Mouse (Mus musculus) cerebellum, postnatal 4 days (tissue): ENCODE data around the gene Kcnc1.

ENCODE experiments used
- DNase-seq, 2 experiments: peaks; one replicate each; pipeline ENCODE4 v3.0.0; 2022; ENCODE audit warnings: low spot score in 2 of 2, mixed read lengths in 1 of 2

The Kcnc1 gene

DNA sequence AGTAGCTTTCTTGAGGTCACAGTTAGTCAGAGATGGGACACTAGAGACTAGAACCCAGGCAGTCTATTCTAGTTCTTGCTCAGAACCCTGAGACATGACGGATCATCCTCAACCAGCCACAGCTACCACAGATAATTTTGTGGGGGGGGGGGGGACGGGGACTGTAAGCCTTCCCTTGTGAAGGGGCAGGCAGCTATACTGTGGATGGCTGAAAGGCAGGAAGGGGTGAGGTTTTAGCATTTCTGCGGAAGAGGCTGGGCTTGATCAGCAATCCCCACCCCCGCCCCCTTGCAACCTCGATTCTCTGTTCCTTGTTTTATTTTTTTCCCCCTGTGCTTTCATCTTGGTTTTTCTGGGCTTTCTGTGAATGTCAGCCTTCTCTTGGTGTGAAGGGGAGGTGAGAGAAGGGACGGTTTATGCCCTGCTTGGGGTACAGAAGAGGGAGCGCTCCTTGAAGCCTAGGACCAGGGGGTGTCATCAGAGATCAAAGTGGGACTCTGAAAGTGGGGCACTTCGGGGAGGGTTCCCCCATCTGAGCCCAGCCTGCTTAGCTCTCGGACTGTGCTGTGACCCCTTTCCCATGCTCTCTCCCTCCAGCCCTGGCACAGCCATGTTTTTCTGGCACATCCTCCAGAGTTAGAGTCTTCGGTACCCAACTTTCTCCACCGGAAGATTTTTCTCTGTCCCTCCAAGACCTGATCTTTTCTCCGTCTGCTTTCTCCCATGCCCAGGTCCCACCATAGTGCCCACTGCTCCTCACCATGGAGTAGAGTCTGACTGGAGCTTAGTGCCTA is 2.4 kb upstream of the Kcnc1 start:
- DNase-seq = no peak

DNA sequence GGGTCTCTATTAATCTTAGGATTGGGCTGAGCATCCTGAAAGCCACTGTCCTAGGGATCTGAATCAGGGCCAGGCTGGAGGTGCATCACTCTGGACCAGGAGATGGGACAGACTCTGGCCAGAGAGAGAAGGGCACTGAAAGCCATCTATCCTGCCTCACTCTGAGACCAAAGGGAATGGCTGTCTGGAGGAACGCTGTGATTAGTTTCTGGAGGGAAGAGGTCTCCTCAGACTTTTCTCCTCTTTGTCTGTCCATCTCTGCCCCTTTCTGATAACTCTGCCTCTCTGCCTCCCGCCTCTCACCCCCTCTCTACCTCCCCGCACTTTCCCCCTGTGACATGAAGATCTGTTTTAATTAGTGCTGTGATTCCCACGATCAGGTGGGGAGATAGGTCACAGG is 1.4 kb upstream of the Kcnc1 start:
- no peak for DNase-seq

DNA sequence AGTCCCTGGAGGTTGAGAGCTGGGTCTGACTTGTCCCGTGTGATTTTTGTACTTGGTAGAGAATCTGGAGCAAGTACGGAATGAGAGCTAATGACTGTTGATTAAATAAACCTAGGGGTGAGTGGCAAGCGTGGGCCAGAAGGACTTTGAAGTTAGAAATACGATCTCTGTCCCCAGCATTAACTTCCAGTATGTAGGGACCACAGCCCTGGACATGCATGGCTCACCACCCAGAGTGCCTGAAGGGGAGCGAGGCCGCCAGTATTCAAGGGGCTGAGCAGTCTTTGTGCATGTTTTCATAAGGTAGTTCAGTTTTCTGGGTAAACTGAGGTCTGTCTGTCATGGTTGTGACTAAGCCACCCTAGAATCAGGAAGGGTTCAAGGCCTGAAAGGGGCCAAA is 726 bp upstream of the Kcnc1 start:
- DNase-seq = no peak

DNA sequence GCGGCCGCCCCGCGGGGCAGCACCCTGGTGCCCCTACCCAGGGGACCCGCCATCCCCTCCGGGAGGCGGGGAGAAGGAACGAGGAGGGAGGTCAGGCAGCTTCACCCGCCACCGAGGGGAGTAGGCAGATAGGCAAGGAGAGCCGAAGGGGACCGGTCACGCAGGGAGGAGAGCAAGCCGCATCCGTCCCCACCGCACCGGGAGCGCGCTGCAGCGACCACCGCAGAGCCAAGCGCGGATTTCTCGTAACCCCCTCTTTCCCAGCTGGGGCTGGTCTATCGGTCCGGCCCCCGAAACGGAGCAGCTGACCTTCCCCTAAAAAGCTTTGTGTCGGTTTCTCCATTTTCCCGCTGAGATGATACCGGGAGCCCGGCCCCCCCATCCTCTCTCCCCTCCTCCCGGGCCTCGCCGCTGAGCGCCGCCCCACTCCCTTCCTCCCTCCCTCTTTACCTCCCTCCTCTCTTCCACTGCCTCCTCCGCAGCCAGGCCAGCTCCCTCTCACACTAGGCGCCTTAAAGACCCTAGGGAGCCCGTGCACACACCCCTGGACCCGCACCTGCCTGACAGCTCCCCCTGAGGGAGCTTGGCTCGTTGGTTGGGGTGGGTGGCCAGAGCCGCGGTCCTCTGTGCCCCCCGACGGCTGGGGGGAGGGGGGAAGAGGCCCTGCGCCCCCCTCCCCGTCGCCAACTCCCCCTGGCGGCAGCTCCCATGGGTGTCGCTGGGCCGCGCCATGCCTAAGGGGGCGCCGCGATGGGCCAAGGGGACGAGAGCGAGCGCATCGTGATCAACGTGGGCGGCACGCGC is 833 bp downstream of the Kcnc1 start:
- DNase-seq = peak in 1 of 2 experiments; percentile 61

DNA sequence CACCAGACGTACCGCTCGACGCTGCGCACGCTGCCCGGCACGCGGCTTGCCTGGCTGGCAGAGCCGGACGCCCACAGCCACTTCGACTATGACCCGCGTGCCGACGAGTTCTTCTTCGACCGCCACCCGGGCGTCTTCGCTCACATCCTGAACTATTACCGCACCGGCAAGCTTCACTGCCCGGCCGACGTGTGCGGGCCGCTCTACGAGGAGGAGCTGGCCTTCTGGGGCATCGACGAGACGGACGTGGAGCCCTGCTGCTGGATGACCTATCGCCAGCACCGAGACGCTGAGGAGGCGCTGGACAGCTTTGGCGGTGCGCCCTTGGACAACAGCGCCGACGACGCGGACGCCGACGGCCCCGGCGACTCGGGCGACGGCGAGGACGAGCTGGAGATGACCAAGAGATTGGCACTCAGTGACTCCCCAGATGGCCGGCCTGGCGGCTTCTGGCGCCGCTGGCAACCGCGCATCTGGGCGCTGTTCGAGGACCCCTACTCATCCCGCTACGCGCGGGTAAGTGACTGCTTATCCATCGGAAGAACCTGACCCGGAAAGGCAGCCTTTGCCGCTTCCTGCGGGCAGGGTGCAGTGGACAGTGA is 1.5 kb downstream of the Kcnc1 start:
- peak in 1 of 2 experiments; percentile 46 for DNase-seq

DNA sequence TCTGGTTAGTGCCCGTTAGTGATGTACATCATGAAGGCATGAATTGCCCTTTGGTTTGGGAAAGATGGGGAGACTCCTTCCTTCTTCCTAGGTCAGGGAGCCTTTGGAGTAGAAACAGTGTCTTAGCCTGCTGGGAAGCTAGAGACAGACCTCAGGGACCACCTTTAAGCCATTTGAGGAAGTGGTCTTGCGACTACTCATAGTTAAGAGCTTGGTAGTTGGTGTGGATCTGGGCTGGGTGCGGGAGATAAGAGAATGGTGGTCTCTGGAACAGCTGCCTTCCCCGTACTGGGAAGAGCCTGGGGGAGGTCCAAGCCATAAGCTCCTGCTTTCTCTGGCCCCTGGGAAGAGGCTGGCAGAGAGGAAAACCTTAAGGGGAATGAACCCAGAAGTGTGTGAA is 2.3 kb downstream of the Kcnc1 start:
- no peak for DNase-seq

DNA sequence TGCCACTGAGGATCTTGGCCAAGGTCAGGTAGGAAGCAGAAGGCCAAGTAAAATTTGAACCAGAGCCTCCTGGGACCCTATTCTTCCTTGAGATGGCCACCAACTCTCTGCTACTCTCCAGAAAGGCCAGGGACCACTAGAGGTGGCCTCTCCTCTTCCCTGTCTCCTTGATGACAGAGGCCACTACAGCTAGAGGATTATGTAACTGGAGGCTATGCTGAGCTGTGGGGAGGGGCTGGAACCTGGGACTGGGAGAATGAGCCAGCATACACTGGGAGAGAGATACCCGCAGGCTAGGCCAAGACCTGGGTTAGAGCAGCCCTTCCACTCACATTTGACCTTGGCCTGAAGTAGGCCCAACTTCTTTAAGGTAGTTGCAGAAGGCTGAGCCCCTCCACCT is 3.4 kb downstream of the Kcnc1 start:
- no peak for DNase-seq

DNA sequence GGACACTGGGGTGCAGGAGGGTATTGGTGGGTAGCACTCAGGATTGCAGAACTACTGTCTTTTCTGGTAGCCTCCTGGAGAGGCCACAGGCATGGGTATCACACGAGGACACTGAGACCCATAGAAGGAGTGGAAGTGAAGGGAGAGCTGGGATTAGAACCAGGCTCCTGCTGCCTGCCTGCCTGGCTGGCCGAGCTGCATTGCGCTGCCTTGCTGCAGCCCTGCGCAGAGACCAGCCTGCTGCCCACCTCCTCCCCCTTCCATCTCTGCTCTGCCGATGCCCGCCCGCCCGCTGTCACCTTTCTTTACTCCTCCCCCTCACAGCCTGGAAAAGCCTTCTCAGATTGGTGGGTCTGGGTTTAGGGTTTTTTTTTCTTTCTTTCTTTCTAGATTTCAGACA is 4.0 kb downstream of the Kcnc1 start:
- DNase-seq = no peak

DNA sequence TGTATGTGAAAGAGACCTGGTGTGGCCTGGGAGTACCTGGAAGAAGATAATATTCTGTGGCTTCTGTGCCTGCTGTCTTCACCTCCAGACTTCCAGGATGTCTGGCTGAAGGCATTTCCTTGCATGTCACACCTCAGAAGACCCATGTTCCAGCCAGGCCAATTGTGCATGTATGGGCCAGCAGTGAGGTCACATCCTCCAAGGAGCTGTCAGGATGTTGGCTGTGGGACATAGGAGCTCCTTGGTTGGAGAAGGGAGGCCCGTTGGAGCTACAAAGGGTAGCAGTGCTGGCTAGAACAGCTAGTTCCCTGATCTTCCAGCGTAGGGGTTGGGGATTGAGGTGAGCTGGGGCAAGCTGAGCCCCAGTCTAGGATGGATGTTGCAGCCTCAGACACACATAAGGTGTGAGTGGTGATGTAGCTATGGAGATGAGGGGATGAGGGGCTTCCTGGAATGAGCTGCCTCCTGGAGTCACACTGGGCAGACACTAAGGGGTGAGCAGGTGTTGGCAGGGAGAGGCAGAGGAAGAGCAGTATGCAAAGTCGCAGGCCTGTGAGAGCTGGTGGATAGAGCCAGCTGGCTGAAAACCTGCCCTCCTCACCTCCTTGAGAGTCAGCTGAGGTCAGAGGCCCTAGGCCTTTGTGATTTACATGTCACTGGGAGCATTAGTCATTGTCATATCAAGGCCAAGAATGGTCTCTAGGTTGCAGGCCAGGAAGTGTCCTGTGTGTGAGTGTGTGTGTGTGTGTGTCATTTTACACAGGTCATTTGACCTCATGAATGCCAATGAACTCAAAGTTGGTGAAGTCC is 5.3 kb downstream of the Kcnc1 start:
- no peak for DNase-seq

DNA sequence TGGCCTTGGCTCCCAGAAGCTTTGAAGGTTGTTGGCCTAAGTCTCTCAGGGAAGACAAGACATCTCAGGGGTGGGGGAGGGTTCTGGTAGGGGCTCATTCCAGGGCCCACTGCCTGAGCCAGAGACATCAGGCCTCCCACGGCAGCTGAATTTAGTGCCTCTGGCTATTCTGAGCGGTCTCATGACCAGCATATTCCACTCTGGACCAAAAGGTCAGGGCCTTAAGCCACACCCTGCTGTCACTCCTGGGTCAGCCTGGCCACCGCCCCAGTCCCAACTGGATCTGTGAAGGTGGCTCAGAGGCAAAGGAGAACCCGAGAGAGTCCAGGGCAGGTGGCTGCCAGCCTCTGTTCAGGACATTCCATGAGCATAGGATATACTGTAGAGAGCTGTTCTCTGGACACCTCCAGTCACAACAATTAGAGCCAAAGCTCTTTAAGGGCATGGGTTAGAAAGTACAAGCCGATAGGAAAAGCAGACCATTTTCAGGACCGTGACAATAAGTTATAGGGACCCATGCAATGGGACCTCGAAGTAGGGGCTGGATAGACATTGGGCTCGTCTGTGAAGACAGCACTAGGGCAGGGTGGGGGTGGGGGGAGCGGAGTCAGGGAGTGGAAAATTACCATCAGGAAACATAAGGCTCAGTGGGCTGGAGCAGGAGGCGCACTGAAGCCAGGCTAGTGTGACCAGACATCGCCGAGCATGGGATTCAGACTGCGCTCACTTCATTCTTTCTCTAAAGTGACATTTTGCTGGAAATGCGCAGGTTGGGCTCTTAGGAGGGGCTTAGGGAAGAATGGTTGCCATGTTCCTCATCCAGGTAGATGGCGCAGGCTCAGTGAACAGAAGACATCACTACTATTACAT is 7.6 kb downstream of the Kcnc1 start:
- no peak for DNase-seq

DNA sequence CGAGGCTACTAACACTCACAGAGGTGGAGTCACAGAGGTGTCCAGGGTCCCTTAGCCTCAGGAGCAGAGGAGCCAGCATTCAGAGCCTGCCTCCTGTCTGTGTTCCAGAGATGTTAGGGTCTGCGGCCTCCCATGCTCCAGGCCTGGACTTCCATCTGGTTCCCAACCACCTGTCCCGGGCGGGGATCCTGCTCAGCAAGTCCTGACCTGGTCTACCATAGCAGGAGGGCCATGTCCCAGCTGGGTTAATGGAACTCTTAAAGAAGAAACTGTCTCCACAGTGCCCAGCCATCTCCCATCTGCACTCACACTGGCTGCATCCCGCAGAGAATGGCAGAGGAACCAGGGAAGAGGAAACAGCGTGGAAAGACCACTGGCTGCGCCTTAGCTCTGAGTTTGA is 8.5 kb downstream of the Kcnc1 start:
- no peak for DNase-seq

DNA sequence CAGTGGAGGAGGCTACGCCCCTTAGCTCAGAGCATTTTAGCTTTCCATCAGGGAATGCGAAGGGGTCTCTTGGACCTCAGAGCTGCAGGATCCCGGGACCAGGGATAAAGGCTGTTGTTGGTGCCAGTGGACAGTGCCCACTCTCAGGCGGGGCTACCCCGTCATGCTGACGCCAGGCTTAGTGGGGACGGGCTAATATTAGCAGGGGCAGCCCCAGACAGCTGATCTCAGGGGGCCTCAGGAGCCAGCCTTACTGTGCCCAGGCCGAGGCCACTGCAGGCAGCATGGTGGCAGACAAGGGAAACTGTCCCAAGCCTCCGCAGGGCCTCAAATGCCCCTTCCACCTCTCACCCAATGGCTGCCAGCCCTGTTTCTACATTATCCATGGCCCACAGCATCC is 12.3 kb downstream of the Kcnc1 start:
- no peak for DNase-seq

DNA sequence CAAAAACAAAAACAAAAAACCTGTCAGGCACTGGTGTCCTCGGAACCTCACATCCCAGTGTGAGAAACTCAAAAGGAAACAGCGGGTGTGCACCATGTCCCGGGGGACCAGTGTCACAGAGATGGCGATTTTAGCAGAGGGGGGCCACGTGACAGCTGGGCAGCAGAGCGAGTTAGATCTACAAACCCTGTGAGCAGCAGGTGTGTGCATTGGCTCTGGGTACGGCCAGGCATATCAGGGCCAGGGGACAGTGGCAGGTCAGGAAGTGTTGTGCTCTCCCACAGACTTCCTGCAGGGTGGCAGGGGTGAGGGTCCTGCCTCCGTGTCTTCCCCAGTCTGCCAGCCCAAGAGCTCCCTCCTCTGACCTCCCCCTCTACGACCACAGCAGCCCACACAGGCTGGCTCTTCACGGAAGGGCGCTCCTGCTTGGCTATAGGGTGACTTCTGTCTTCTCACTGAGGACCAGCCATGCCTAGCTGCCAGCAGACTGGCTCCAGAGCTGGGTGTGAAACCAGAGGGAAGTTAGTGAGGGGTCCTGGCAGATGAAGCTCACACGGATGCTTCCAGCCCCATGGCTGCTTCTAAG is 13.0 kb downstream of the Kcnc1 start:
- no peak for DNase-seq

DNA sequence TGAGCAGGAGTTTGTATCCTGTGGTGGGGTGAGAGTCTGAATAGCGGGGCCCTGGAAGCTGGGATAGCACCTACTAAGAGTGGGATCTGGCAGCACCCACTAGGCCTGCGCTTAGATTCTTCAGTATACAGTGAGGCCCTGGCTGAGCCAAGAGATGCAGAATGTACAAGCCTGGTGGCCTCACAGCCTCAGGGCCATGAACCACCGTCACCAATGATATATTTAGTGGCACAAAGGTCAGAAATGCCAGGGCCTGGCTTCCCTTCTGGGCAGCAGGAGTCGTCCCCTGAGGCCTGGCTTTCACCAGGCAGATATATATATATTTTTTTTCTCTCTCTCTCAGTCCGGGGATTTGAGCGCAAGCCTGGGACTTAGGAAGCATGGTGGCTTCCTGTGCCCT is 14.4 kb downstream of the Kcnc1 start:
- no peak for DNase-seq

DNA sequence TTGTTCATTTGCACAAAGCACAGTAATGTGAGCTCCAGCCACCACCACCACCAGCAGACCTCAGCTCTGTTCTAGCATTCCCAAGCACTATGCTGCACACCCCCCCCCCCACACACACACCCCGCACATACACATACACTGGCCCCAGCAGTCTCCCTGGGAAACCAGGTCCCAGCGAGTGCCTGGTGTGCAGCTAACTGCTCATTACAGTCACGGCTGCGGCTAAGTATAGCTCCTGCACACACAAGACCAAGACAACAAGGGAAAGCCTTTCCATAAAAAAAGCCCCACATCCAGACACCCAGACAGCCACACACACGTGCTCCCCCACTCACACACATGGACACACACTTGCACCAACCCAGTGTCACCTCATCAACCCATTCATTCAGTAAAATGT is 16.5 kb downstream of the Kcnc1 start:
- no peak for DNase-seq

DNA sequence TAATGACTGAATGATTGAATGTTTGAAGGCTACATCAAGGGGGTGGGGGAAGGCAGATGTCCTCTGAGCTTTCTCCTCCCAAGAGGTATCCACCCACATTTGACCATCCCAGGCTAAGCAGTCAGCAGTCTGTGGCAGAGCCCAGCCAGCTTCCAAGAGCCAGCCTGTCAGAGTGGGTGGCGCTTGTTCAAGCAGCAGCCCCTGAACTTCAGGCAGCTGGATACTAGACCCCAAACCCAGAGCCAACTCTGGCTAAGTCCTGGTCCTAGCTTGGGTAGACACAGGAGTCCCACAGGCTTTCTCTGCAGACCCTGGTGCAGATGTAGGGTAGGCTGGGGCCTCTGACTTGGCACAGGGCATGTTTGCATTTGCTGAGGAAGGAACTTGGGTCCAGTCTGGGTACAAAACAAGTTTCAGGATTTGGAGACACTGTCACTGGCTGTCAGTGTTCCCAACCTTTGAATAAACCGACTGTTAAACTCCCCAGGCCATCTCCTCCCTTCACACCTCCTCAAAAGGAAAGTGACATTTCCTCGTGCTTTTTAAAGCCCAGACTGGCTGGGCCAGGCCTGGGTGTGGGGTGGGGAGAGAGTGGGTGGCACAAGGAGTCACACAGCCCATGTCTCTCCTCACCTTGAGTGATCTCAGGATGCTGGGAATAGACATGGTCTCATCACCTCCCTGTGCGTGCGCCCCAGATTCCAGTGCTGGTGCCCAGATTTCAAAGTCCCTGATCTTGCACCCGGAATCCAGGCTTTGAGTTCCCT is 17.8 kb downstream of the Kcnc1 start:
- DNase-seq = no peak

DNA sequence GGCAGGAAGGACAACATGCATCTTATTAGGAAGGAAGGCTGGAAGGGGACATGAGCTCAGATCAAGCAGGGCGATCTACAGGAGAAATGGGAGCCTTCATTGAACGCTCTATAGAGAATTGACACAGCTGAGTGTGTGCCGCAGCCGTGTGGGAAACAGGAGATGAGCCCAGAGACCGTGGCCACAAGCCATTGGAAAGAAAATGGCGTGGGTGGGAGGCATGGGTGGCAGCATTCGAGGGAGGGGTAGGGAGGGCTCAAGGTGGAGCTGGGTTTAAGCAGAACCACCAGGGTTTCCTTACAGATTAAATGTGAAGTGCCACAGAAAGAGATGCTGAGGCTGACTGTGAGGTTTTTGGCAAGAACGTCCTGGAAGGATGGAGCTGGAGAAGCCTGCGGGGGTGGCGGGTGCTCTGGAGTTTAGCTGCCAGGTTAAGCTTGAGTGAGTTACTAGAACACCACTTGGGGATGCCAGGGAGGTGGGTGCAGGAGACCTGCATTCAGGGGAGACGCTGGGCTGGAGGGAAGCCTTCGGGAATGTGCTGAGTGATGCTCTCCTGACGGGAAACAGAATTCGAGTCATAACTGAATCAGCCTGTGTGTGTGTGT is 19.6 kb downstream of the Kcnc1 start:
- DNase-seq = no peak

DNA sequence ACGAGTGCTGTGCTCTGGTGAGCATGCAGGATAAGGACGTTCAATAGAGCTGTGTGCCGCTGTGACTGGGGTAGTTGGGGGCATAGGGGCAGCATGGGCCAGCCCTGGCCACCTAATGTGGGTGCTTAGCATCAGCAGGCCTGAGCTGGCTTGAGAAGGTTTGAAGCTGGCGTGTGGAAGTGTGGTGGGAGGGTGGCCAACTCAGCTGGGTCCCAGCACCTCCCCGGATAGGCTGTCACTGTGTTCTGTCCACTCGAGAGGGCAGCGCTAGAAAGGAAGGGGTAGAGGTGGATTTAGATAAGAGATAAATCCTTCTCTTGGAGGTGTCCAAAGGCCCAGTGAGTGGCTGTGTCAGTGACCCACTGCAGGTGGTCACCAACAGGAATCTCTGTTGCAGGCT is 21.2 kb downstream of the Kcnc1 start:
- DNase-seq = no peak

DNA sequence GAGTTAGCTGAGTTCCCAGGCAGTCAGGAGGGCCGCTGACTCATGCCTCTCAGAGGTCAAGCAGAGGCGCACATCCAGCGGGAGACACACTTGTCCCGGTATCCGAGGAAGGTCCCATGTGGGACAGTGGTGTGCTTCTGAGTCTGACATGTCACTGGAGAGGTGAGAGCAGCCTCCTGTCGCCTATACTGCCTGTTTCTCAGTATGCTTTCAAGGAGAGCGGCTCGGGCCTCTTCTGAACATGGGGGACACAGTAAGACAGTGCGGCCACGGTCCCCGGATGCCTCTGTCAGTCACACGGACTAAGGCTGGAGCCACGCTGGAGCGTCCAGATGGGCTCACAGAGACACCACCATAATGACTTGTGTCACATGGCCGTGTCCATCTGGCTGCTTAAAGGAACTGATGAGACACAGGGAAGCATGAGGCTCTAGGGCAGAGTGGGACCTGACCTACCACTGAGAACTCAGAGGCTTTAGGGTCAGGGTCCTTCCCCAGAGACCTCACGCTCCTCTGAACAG is 21.9 kb downstream of the Kcnc1 start:
- DNase-seq = peak in 1 of 2 experiments; percentile 27
